Mouse (Mus musculus): ENCODE measurements around the gene B3galt2.

B3galt2 gene

GRCm38 (mm10) chr1:143702741-143703262 lies 62.3 kb downstream of the B3galt2 start, which contains the start of gene Cdc73:
Cdc73 (minus strand) TSS chr1:143702893.
- no peak for DNase-seq (ENCODE audit: extremely low read depth, low read depth, low spot score)

All from fat pad, adult 2 months (tissue).